Mouse (Mus musculus) B cell, adult 67 days (primary cell): Measurements from ENCODE around the gene Vtn. TPM values are rescaled to one million over a fixed set of nuclear protein-coding genes. Genes with fewer than 3 reads are reported as not detected.

Experiments used
- total RNA-seq, 2 experiments: library from RNA; stranded (reverse); gene quantifications; 4 replicates each; pipeline ENCODE4 v1.2.4; 2023

The Vtn gene
- total RNA-seq = not detected

GRCm38 (mm10) chr11:78499004-78499403, at the start of gene Vtn:
Gene Vtn, plus strand, starts transcription at chr11:78499091.

GRCm38 (mm10) chr11:78465568-78466180, 33.2 kb upstream of the Vtn start, which contains the start of gene Slc46a1:
Gene Slc46a1, plus strand, starts transcription at chr11:78465697.

GRCm38 (mm10) chr11:78497544-78498522, 1.1 kb upstream of the Vtn start, which contains the start of gene Sarm1:
Gene Sarm1, minus strand, starts transcription at chr11:78497754.

GRCm38 (mm10) chr11:78502909-78503650, 4.2 kb downstream of the Vtn start, which contains the start of gene Sebox:
Gene Sebox, plus strand, starts transcription at chr11:78503447.

GRCm38 (mm10) chr11:78512025-78512957, 13.4 kb downstream of the Vtn start, which contains the start of the genes Tmem199 and Poldip2:
Gene Tmem199, minus strand, starts transcription at chr11:78512172.
Gene Poldip2, plus strand, starts transcription at chr11:78512193.

GRCm38 (mm10) chr11:78536080-78536689, 37.3 kb downstream of the Vtn start, which contains the start of the genes Tnfaip1 and Ift20:
Gene Tnfaip1, minus strand, starts transcription at chr11:78536332.
Gene Ift20, plus strand, starts transcription at chr11:78536361.

GRCm38 (mm10) chr11:78550168-78551058, 51.5 kb downstream of the Vtn start, which contains the start of gene Tmem97:
Gene Tmem97, minus strand, starts transcription at chr11:78550777.

Other genes with a start within 250 kb of the Vtn start
- gene 2610507B11Rik, start 237.3 kb upstream of the Vtn start, total RNA-seq = 100 to 1,000 TPM; 133 to 141 TPM
- 1 to 10 TPM; 2.7 to 4.4 TPM for gene BC030499, start 208.2 kb upstream of the Vtn start, total RNA-seq
- 1 to 10 TPM; 2.3 to 3.7 TPM for gene Spag5, start 197.6 kb upstream of the Vtn start, total RNA-seq
- gene Aldoc, start 176.1 kb upstream of the Vtn start, total RNA-seq = 10 to 100 TPM; 45.7 to 48.3 TPM
- gene Pigs, start 170.7 kb upstream of the Vtn start, total RNA-seq = 10 to 100 TPM; 58.7 to 61.3 TPM
- gene Unc119, start 155.6 kb upstream of the Vtn start, total RNA-seq = 10 to 100 TPM; 58.2 to 68.7 TPM
- gene Foxn1, start 112.5 kb upstream of the Vtn start, total RNA-seq = not detected
- not detected for gene Slc13a2, start 76.9 kb upstream of the Vtn start, total RNA-seq
- under 1 TPM in 1 of 2 experiments, not detected in 1; 0.90 TPM for gene Slc46a1, start 33.4 kb upstream of the Vtn start, total RNA-seq
- 1 to 10 TPM; 2.5 to 2.9 TPM for gene Sarm1, start 1.3 kb upstream of the Vtn start, total RNA-seq
- not detected for gene Sebox, start 4.4 kb downstream of the Vtn start, total RNA-seq
- gene Tmem199, start 13.1 kb downstream of the Vtn start, total RNA-seq = 10 to 100 TPM; 37.6 to 40.0 TPM
- 10 to 100 TPM; 41.5 to 53.0 TPM for gene Poldip2, start 13.1 kb downstream of the Vtn start, total RNA-seq
- 10 to 100 TPM; 16.6 to 19.0 TPM for gene Tnfaip1, start 37.2 kb downstream of the Vtn start, total RNA-seq
- 10 to 100 TPM; 32.9 to 33.5 TPM for gene Ift20, start 37.3 kb downstream of the Vtn start, total RNA-seq
- gene Tmem97, start 51.7 kb downstream of the Vtn start, total RNA-seq = 1 to 10 TPM; 5.5 to 6.2 TPM
- 10 to 100 TPM; 24.4 to 25.4 TPM for gene Nlk, start 198.3 kb downstream of the Vtn start, total RNA-seq